Mouse (Mus musculus) layer of hippocampus, postnatal 14 days (tissue): ENCODE measurements at regions not wholly inside any gene's neighbourhood (a gene's known extent, or its start where the extent isn't known, plus 50 kb on each side); places are given as distances from the start of the nearest gene placed in this dataset.

ENCODE experiments used
- DNase-seq, 2 experiments: peaks; one replicate each; pipeline ENCODE4 v3.0.0; 2021 to 2022; ENCODE audit warnings: low spot score in 2 of 2, mixed read lengths in 1 of 2

DNA sequence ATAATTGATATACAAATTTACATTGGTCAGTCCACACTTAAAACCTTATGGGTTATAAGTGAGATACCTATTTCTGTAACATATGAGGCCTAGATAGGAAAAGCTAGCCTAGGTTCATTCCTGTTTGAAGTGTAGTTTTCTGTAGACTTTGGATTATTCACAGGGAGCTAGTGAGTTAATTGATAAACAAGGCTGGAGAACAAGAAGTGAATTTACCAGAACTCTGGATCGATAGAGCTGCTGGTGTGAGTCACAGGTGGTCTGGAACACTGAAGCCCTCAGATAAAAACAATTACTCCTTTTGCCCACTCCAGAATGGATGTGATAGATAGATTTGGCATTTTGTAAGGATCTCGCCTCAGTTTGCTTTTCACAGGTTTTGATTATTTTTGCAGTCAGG lies 62.0 kb upstream of the Rtl1 start:
- DNase-seq: no peak

DNA sequence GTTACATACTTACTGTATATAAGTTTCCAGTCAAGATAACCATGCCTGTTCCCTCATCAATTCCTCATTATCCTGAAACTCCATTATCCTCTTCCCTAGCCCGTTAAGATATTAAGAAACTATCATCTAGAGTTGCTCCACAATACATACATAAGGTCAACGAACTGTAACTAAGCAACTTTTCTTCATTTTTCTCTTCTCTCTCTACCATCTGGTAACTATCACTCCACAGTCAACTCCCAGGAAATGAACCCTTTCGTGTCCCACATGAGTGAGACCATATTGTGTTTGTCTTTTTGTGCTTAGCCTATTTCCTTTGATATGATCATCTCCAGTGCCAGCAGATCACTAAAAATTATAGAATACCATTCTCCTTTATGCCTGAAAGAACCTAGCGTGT lies 74.6 kb upstream of the Rtl1 start:
- no peak for DNase-seq

DNA sequence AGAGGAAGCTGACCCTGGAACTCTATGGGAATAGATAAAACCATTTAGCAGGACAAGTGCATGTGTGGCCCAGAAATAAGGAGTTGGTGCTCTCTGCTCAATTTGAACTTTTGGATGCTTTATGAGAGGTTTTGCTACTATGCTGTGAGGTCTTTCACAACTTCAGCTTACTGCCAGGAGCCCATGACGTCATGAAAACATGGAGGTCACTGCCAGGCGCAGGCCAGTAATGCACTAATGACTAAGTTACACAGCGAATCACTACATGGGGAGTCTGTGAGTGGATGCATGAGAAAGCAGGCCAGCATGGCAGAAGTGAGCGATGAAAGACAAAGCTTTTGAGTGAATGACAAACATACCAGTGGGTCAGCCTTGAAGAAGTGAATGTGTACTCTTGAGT lies 93.9 kb upstream of the Rtl1 start:
- DNase-seq: no peak

GRCm38 (mm10) chr12:109694801-109695430 lies 94.8 kb upstream of the Rtl1 start:
- peak; percentile 29 to 78 for DNase-seq

GRCm38 (mm10) chr12:109706820-109707219 lies 106.7 kb upstream of the Rtl1 start:
- no peak for DNase-seq

DNA sequence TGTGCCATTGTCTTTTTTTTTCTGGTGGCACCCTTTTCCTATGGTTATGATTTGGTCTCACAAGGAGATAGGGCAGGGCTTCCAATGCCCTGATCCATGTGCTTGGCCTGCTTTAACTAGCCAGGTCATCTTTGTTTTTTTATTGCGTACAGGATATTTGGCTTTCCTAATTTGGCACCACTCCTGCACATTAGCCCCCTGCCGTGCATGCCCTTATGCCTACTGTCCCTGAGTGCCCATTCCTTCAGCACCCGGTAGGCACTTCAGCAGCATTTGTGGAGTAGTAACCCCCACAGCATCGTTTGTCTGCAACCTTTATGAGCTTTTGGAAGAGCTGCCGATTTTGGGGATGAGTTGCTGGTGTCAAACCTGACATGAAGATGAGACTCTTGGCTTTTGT lies 109.5 kb upstream of the Rtl1 start:
- DNase-seq: no peak

DNA sequence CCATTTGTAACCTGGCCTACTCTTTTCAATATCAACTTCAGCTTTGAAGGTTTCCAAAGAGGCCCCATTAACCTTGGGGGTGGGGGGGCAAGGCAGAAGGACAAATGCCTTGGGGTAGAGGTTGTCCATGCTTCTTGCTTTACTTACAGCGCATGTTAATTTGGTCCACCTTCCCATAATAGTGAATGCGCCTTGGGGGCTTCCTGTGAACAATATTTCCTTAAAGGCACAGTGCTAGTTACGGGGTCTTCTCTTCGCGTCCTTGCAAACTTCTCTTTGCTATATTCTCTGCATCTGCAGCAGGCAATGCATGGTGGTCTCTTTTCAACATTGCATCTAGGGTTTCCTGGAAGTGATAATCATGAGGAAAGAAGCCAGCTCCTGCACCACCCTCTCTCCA lies 111.3 kb upstream of the Rtl1 start:
- no peak for DNase-seq

- DNase-seq: no peak
Measured at GRCm38 (mm10) chr12:109711946-109712345, 111.8 kb upstream of the Rtl1 start.

DNA sequence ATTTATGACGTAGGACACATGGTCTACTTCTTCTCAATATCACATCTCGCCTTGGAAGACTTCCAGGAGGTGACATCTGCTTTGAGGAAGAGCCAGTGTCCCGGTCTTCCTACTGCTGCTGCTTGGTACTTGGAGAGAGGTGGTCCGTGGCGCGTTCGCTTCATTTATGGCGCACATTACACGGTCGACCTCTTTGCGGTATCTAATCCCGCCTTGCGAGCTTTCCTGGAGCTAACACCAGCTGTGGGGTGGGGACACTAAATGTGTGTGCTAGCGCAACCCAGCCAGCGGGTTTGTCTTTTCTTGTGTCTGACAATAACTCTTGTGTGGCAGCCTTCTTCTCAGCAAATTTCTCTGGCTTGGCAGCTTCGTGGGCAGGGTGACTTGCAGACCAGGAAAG lies 112.3 kb upstream of the Rtl1 start:
- DNase-seq: no peak

DNA sequence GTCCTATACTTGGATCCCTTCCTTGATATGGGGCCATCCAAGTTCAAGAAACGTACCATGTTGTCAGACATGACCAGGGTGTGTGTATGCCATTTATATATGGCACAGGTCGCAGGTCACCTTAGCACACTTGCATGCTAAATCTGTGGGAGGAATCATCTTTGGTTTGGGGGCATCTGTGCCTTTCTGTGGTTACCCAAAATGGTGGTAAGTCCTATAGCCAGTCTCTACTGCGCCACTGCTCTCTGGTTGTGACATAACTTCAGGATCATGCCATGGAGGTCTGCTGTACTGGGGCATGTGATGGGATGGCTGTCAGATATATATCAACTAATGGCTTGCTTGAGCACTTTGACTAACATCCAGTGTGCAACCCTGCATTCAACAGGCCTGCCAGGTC lies 112.9 kb upstream of the Rtl1 start:
- no peak for DNase-seq

- no peak for DNase-seq
Measured at GRCm38 (mm10) chr12:109714061-109714460, 113.9 kb upstream of the Rtl1 start.

DNA sequence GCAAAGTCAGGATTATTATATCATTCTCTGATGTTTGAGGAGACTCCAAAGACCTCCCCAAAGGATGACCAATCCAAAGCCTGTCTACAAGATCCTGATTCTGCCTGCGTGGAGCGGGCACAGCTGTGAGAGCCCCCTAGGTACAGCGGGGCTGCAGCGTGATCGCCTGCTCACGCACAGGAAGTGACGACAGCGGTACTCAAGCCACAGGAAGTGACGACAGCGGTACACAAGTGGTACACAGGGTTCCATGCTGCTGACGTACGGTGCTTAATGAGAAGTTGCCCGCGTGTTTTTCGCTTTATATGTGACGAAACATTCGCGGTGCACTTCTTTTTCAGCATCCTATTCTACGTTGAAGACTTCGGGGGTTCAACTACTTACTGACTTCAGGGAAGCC lies 116.9 kb upstream of the Rtl1 start:
- DNase-seq: no peak

DNA sequence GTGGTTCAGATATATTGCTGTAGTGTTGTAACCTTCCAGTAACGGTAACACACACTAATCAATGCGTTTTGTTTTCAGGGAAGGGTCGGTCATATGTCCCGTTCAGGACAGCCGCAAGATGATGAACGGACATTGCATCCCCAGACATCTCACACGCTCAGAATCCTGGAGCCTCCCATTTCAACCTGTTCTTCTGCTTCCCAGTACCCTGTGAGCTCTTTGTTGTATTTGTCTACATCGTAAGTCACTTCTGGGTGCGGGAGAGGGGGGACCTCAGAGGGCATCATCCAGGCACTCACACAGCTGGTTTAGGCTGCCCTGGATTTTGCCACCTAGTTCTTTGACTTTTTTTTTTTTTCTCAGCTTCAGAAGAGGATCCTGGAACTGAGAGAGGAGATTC lies 117.9 kb upstream of the Rtl1 start:
- no peak for DNase-seq

- DNase-seq: no peak
Measured at GRCm38 (mm10) chr12:109738201-109738600, 138.1 kb upstream of the Rtl1 start.

DNA sequence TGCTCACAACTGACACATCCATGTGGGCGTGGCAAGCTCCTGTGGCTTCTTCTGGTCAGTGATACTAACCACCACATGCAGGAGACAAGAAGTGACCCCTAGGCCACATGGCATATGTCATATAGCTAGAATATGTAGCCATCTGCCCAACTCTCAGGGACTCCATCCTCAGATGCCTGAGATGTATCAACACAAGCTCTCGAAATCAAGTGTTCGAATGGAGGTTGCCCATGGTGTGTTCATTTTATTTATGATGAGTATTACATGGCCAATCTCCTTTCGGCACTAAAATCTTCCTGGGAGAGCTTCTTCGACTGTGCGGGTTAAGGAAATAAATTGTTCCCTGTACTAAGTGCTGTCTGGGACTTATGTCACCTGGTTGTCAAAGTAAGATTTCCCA lies 138.8 kb upstream of the Rtl1 start:
- no peak for DNase-seq

DNA sequence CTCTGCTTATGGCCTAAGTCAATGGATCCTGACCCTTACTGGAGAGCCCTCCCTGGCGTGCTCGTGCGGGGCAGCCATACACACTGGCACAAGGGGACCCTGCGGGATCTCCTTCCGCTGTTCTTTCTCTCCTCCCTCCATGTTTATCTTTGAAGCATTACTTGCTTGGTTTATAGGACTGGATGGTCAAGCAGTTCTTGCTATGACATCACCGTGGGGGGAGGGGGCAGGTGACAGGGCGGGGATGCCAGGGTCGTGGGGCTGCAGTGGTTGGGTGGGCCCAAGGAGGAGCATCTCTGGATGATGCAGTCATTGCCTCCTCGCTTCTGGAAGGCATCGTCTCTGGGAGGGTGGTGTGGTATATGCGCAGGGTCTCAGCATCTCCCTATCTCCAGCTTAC lies 142.4 kb upstream of the Rtl1 start:
- no peak for DNase-seq

- DNase-seq: no peak
Measured at GRCm38 (mm10) chr12:109743036-109743650, 143.0 kb upstream of the Rtl1 start.

- DNase-seq: no peak
Measured at GRCm38 (mm10) chr12:109744186-109744585, 144.1 kb upstream of the Rtl1 start.

DNA sequence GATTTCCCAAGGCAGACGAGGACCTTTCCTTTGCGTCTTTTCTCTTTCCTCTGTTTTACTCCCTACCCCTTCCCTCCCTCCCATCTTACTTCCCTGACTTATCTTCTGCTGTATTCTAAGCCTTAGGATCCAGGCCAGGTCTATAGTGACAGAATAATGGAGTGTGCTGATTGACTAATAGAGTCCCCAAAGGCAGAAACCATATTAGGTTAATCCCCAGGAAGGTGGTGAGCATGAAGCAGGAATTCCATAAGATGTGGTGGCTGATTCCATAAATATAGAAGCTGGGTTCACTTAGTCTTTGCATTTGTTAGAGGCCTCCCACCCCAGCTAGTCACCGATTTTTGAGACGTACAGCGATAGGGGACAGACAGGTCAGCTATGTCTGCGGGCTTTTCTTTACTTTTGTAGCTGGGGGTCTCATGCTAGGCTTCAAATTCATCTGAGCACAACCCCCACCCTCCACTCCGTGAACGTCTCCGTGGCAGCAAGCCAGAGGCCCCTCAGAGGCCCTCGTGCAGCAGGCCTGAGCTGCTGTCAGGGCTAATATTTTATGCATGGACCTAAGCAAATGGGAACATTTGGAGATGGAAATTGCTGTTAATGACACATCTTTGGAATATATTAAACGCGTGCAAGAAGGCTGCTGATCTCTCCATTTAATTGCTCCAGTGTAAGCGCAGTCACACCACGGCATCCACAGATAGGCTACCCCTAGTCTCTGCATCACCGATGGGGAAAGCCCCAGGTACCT lies 145.8 kb upstream of the Rtl1 start:
- DNase-seq: no peak

- DNase-seq: no peak
Measured at GRCm38 (mm10) chr12:109747201-109747600, 147.1 kb upstream of the Rtl1 start.

GRCm38 (mm10) chr12:109747776-109748175 lies 147.6 kb upstream of the Rtl1 start:
- DNase-seq: no peak

DNA sequence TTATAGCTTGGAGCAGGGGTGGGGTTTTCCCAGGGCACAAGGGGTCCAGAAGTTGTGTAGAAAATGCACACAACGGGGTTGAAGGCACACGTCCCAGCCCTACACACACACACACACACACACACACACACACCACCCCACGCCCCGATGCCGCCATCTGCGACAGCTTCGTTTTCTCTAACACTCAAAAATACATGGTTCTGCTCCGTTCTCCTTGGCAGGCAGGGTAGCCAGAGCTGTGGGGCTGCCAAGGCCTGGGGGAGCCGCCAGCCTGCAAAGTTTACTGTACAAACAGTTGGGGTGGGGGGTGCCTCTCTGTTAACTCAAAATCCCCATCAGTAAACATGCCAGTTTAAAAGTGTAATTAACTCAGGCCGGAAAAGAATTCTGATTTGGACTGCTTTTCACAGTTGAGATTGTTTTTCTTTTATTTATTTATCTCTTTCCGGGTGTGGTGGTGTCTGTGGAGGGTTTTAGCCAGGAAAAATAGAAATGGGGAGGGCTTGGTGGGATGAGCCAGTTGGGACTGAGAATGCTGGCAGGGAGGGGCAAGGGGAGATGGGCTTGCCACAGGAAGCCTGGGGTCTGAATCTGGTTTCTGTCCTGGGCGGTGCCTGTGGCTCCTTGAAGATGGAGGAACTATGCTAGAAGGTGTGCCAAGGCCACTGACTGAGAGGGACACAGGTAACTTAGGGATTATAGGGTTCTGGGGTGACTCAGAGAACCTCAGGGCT lies 148.4 kb upstream of the Rtl1 start:
- DNase-seq: peak; percentile 82 to 93
